Mouse (Mus musculus): ENCODE measurements around the gene 1700123O20Rik.

1700123O20Rik gene

DNA sequence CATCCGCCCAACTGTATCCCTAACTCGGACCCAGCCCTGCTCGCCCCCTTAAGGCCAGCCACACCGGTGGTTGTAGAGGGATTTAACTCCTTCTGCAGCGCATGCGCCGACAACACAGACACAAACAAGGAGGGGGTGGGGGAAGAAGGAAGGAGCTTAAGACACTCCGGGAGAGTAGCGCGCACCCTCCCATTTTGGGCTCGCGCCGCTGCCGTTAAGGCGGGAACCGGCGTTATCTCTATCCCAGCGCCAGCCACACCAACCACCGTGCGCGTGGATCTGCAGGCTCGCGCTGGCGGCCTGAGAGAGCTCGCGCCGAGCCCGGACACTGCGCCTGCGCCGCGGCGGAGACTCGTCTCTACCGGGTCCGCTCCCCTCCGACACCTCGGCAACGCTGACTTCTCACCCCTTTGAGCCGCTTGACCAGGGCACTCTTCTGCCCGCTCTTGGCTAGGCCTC lies at the start of gene 1700123O20Rik:
Gene 1700123O20Rik (plus strand): TSS at position 154 of the 459 bp plus-strand sequence.
- no peak for DNase-seq (ENCODE audit: low spot score in 2 of 2)

DNA sequence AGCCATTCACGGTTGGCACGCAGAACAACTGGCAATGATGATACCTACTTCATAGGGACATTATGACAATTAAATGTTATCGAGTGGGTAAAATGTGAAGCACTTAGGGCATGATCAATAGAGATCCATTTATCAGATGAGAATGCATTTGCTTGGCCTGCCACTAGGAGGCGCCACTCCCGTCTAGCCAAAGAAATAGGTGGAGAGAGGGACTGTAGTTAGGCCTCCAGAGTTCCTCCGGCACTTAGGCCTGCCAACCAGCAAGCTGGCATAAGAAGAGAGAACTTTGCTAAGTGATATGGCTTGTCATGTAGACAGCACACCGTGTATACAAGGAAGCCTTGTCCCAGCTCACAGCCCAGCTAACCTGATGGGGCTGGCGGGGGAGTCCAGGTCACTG lies 49.1 kb upstream of the 1700123O20Rik start:
- DNase-seq (ENCODE audit: low spot score in 2 of 2): no peak

DNA sequence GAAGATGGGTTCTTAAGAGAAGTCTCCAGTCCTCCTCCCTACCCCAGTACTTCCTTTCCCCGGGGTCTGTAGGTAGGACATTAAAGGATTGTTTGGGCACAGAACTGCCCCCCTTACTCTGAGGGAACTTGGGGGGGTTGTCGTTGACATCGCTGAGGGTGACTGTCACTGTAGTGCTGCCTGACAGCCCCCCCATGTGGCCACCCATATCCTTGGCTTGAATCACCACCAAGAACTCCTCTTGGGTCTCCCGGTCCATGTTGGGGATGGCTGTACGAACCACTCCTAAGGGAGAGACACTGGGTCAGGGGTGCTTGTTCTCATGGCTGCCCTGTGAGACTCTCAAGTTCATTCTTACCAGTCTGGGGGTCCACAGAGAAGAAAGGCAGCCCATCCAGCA lies 47.8 kb upstream of the 1700123O20Rik start:
- DNase-seq (ENCODE audit: low spot score in 2 of 2): no peak

GRCm38 (mm10) chr14:54640121-54640520 lies 45.9 kb upstream of the 1700123O20Rik start:
- DNase-seq (ENCODE audit: low spot score in 2 of 2): no peak

GRCm38 (mm10) chr14:54640946-54641304 lies 45.1 kb upstream of the 1700123O20Rik start, which contains the start of gene Gm17606:
TSS of gene Gm17606 (plus strand) at chr14:54640952.
- DNase-seq (ENCODE audit: low spot score in 2 of 2): no peak

DNA sequence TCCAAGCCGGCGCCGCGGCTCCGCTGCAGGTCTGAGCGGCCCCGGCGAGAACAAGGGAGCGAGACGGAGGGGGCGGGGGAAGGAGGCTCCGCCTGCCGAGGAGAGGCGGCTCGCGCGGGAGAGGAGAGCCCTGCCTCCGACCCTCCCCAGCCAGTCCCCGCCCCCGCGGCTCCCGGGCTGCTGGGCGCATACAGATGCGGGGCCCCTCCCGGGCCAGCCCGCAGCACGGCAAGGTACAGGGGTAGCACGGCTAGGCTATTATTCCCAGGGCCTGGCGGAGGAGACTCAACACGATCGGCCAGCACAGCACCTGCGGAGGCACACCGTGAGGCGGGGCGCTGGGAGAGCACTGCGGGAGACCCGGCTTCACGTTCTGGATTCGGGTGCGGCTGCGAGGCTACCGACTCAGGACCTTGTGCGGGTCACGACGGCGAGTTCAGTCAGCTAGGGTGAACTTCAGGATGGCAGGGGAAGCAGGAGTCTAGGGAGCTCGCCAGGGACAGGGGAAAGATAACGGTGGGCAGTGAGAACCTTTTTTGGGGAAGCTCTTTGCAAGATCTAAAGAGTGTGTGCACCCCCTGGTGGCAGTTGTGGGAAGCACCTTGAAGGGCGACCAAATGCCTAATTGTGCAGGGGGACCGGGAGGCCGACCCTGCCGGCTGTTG lies 44.6 kb upstream of the 1700123O20Rik start, which contains the start of gene Cdh24:
Gene Cdh24 (minus strand): TSS at position 60 of the 665 bp plus-strand sequence.
- DNase-seq (ENCODE audit: low spot score in 2 of 2): peak; percentile 89 to 91

DNA sequence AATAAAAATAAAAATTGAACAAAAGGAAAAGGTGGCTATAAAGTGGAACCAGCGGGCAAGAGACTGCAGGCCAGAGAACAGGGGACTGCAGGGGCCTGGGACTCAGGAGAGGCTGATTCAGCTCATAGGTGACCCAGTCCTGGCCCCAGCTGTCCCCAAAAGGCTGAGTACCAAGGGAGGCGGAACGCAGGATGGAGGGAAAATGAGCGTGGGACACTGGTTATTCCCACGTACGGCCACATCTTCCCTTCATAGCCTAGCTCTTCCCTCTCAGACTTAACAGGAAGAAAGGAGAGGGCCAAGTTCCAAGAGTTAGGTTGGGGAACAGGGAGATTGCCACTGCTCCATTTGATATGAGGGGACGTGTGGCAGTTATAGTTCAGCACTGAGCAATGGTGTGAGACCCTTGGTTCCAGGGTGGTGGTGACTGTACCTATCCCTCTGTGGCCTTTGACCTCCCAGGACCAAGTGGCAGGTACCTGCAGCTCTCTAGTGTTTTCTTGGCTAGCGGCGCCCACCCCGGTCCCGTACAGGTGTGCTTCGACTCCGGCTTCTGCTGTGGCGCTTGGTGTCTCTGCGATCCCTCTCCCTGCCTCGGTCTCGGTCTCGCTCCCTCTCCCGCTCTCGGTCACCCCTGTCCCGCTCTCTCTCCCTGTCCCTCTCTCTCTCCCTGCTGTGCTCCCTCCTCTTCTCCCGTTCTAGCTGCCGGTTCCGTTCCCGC lies 43.6 kb upstream of the 1700123O20Rik start:
- DNase-seq (ENCODE audit: low spot score in 2 of 2): no peak

- no peak for DNase-seq (ENCODE audit: low spot score in 2 of 2)
Measured at GRCm38 (mm10) chr14:54643011-54643410, 43.0 kb upstream of the 1700123O20Rik start.

GRCm38 (mm10) chr14:54644294-54644693 lies 41.7 kb upstream of the 1700123O20Rik start:
- DNase-seq (ENCODE audit: low spot score in 2 of 2): no peak

GRCm38 (mm10) chr14:54646455-54646854 lies 39.6 kb upstream of the 1700123O20Rik start:
- DNase-seq (ENCODE audit: low spot score in 2 of 2): no peak

GRCm38 (mm10) chr14:54646898-54647636 lies 38.9 kb upstream of the 1700123O20Rik start:
- DNase-seq (ENCODE audit: low spot score in 2 of 2): no peak

DNA sequence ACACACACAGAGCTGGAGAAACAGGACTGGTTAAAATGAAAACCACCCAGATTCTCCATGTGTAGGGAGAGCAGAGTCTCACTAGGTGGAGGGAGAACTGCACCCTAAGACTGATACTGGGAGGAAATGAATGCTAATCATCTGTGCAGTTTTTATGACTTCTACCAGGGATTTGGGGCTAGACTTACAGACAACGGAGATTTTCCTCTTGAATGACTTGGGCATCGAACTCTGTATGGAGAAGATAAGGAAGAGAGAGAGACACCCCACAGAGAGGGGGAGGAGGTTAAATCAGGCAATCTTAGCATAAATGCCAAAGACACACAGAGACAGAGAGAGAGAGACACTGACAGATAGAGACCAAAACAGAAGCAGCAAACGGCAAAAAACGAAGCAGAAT lies 38.1 kb upstream of the 1700123O20Rik start:
- DNase-seq (ENCODE audit: low spot score in 2 of 2): no peak

- DNase-seq (ENCODE audit: low spot score in 2 of 2): peak in 1 of 2 experiments; percentile 73
Measured at GRCm38 (mm10) chr14:54650621-54651454, 35.2 kb upstream of the 1700123O20Rik start.

- no peak for DNase-seq (ENCODE audit: low spot score in 2 of 2)
Measured at GRCm38 (mm10) chr14:54651556-54651955, 34.5 kb upstream of the 1700123O20Rik start.

GRCm38 (mm10) chr14:54652787-54653186 lies 33.2 kb upstream of the 1700123O20Rik start:
- no peak for DNase-seq (ENCODE audit: low spot score in 2 of 2)

- DNase-seq (ENCODE audit: low spot score in 2 of 2): peak; percentile 55 to 64
Measured at GRCm38 (mm10) chr14:54653496-54653895, 32.5 kb upstream of the 1700123O20Rik start.

- no peak for DNase-seq (ENCODE audit: low spot score in 2 of 2)
Measured at GRCm38 (mm10) chr14:54660009-54660408, 26.0 kb upstream of the 1700123O20Rik start.

DNA sequence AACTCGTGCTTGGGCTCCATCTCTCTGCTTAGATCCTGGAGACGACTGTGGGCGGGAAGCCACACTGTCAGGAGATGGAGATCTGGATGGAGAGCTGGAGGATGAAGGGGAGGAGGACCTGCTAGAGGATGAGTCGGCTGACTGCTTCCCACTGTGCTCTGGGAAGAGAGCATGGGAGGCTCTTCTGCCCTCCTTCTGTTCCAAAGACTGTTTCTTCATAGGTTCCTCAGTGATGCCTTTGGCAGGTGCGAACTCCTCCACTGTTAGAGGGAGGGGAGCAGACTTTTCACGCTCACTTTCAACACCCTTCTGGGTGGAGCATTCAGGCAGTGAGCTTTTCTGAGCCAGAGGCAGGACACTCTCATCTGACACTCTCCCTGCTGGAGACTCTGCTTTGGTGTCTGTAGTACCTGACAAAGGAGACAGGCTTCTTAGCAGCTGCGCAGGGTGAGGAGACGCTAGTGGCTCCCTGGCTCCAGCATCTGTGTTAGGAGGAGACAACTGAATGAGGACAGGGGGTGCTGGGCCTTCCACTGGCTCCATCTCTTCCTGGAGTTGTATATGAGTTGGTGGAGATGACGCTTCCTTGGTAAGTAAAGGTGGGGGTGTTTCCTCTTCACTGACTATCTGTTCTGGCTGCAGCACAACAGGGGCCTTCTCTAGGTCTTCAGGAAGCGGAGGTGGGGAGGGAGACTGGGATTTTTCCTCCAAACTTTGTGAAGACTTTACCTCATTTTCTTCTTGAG lies 21.4 kb upstream of the 1700123O20Rik start:
- DNase-seq (ENCODE audit: low spot score in 2 of 2): no peak

DNA sequence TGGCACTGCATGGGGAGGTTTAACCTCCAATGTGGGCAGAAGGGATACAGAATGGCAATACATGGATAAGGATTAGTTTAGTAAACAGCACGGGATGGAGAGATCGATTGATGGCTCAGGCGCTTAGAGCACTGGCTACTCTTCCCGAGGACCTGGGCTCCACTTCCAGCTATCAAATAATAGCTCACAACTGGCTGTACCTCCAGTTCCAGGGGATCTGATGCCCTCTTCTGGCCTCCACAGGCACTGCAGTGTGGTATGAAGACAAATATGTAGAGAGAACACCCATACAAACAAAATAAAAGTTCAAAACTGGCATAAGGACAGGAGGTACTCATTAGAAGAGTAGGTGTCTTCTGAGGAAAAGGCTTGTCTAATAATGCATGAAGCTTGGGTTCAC lies 16.6 kb upstream of the 1700123O20Rik start:
- DNase-seq (ENCODE audit: low spot score in 2 of 2): no peak

DNA sequence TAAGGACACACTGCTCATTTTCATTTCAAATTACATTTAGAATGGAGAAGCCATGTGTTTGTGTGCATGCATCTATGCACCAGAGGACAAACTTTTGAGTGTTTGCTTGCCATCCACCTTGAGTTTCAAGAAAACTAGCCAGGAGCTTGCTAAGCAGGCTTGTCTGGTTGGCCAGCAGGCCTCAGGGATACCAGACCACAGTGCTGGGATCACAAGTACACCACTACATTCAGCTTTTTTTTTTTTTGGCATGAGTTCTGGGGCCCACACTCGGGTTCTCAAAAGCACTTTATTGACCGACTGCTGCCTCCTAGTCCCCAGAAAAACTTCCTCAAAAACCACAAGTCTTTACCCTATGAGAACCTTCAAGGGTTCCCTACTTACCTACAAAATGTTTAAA lies 11.7 kb upstream of the 1700123O20Rik start:
- no peak for DNase-seq (ENCODE audit: low spot score in 2 of 2)

DNA sequence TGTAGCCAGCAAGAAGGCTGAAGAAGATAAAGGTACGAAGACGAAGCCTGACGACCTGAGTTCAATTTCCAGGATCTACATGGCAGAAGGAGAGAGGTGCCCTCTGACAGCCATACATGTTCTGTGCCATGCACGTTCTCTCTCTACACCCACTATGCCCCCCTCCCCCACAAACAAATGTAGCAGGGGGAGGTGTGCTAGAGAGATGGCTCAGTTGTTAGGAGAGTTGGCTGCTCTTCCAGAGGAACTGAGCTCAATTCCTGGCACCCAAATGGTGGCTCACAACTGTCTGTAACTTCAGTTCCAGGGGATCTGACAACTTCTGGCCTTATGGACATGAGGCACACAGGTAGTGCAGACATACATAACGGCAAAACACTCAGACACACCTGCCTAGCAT lies 9.7 kb upstream of the 1700123O20Rik start:
- no peak for DNase-seq (ENCODE audit: low spot score in 2 of 2)

All from frontal cortex, postnatal 25 days (tissue).